Mouse (Mus musculus): ENCODE results near the gene Tcea3. TPM values are rescaled to one million over a fixed set of nuclear protein-coding genes. Genes with fewer than 3 reads are reported as not detected.

The Tcea3 gene
- total and polyA plus RNA-seq, 2 experiments from 2014 or later, result 0.48 to 1.9 TPM

GRCm38 (mm10) chr4:136311042-136311999 is 63.8 kb downstream of the Tcea3 start:
- Histone ChIP-seq H3K4me3 (ENCODE audit: low read depth, low read length) (peak overlapping the region; percentile 97), H3K9me3 (ENCODE audit: low read length) (no peaks in the 10 kb centered on the region), H3K4me2 (ENCODE audit: low read depth) (peak overlapping the region; percentile 80), H3K36me3 (ENCODE audit: insufficient read depth) (0 out of 2 replicates have a peak, but pooled peaks cover 2% of the 10 kb centered on the region), H3K9ac (peak overlapping the region; percentile 96), H3K27me3 (ENCODE audit: insufficient read depth, low read length) (no peaks in the 10 kb centered on the region), H3K27ac (ENCODE audit: low read depth, low read length) (peak overlapping the region; percentile 97), H3K4me1 (ENCODE audit: insufficient read depth) (peaks cover 18% of the 10 kb centered on the region)
- DNase-seq (peak; percentile 27), ATAC-seq (peak; percentile 41; the same call in 1 of the 2 replicates)
- WGBS, result under 1% methylated on average over 76 of the region's 81 CpGs
- TF ChIP-seq CTCF (IDR thresholded peaks at IDR 0.05; ENCODE audit: low read depth), result no peak

- peak overlapping the region; percentile 80 for H3K4me2 ChIP-seq (ENCODE audit: low read depth)
- 9% methylated on average over 4 of the region's 4 CpGs for WGBS
- H3K4me1 ChIP-seq (ENCODE audit: insufficient read depth), result peaks cover 18% of the 10 kb centered on the region
- H3K36me3 ChIP-seq (ENCODE audit: insufficient read depth), result 0 out of 2 replicates have a peak, but pooled peaks cover 2% of the 10 kb centered on the region
- DNase-seq, result no peak
- H3K4me3 ChIP-seq (ENCODE audit: low read depth, low read length), result peak overlapping the region; percentile 97
- H3K27me3 ChIP-seq (ENCODE audit: insufficient read depth, low read length), result no peaks in the 10 kb centered on the region
- TF ChIP-seq CTCF (IDR thresholded peaks at IDR 0.05; ENCODE audit: low read depth), result no peak
- H3K9me3 ChIP-seq (ENCODE audit: low read length), result no peaks in the 10 kb centered on the region
- no peak overlapping the region for H3K9ac ChIP-seq
- no peak overlapping the region for H3K27ac ChIP-seq (ENCODE audit: low read depth, low read length)
- ATAC-seq, result no peak
Observed at GRCm38 (mm10) chr4:136312616-136313015, 65.1 kb downstream of the Tcea3 start.

GRCm38 (mm10) chr4:136317667-136318066 is 70.1 kb downstream of the Tcea3 start:
- Histone ChIP-seq H3K4me1 (ENCODE audit: insufficient read depth) (peaks cover 14% of the 10 kb centered on the region), H3K4me3 (ENCODE audit: low read depth, low read length) (no peak overlapping the region), H3K27me3 (ENCODE audit: insufficient read depth, low read length) (no peaks in the 10 kb centered on the region), H3K9ac (no peak overlapping the region), H3K27ac (ENCODE audit: low read depth, low read length) (no peak overlapping the region), H3K36me3 (ENCODE audit: insufficient read depth) (peaks cover 40% of the 10 kb centered on the region), H3K4me2 (ENCODE audit: low read depth) (no peak overlapping the region), H3K9me3 (ENCODE audit: low read length) (no peaks in the 10 kb centered on the region)
- no peak for TF ChIP-seq CTCF (IDR thresholded peaks at IDR 0.05; ENCODE audit: low read depth)
- no peak for DNase-seq
- no peak for ATAC-seq
- 59% methylated on average over 4 of the region's 4 CpGs for WGBS

- WGBS, result 85% methylated on average over 4 of the region's 4 CpGs
- ATAC-seq (no peak), DNase-seq (no peak)
Observed at GRCm38 (mm10) chr4:136320016-136320415, 72.5 kb downstream of the Tcea3 start.

GRCm38 (mm10) chr4:136324226-136324625 is 76.7 kb downstream of the Tcea3 start:
- H3K9ac ChIP-seq, result no peak overlapping the region
- DNase-seq, result no peak

More at GRCm38 (mm10) chr4:136320016-136320415, 72.5 kb downstream of the Tcea3 start:
- Histone ChIP-seq H3K27ac (ENCODE audit: low read depth, low read length) (no peak overlapping the region), H3K4me2 (ENCODE audit: low read depth) (no peak overlapping the region), H3K36me3 (ENCODE audit: insufficient read depth) (peaks cover 48% of the 10 kb centered on the region), H3K4me1 (ENCODE audit: insufficient read depth) (peaks cover 2% of the 10 kb centered on the region; the same call in 1 of the 2 replicates), H3K27me3 (ENCODE audit: insufficient read depth, low read length) (no peaks in the 10 kb centered on the region), H3K4me3 (ENCODE audit: low read depth, low read length) (no peak overlapping the region), H3K9me3 (ENCODE audit: low read length) (no peaks in the 10 kb centered on the region), H3K9ac (no peak overlapping the region)
- no peak for TF ChIP-seq CTCF (IDR thresholded peaks at IDR 0.05; ENCODE audit: low read depth)

More at GRCm38 (mm10) chr4:136324226-136324625, 76.7 kb downstream of the Tcea3 start:
- ATAC-seq, result no peak
- Histone ChIP-seq H3K36me3 (ENCODE audit: insufficient read depth) (peaks cover 48% of the 10 kb centered on the region), H3K9me3 (ENCODE audit: low read length) (no peaks in the 10 kb centered on the region), H3K4me2 (ENCODE audit: low read depth) (no peak overlapping the region), H3K4me1 (ENCODE audit: insufficient read depth) (no peaks in the 10 kb centered on the region), H3K27ac (ENCODE audit: low read depth, low read length) (no peak overlapping the region), H3K27me3 (ENCODE audit: insufficient read depth, low read length) (no peaks in the 10 kb centered on the region), H3K4me3 (ENCODE audit: low read depth, low read length) (no peak overlapping the region)
- TF ChIP-seq CTCF (IDR thresholded peaks at IDR 0.05; ENCODE audit: low read depth), result peak; percentile 32
- WGBS, result 54% methylated on average over 2 of the region's 2 CpGs

Other genes starting within 250 kb of the Tcea3 start
- gene Eloa, start 226.0 kb upstream of the Tcea3 start, total RNA-seq (2014; rRNA removed), result 32.2 and 36.7 TPM in 2 replicates
- 17.2 and 21.3 TPM in 2 replicates for gene Eloa, start 226.0 kb upstream of the Tcea3 start, polyA plus RNA-seq (2015; fragmentation: Nextera tagmentation; extraction: Ambion mirVana)
- gene Rpl11, start 194.3 kb upstream of the Tcea3 start, total RNA-seq (2014; rRNA removed), result 872 and 1,141 TPM in 2 replicates
- 313 and 396 TPM in 2 replicates for gene Rpl11, start 194.3 kb upstream of the Tcea3 start, polyA plus RNA-seq (2015; fragmentation: Nextera tagmentation; extraction: Ambion mirVana)
- 134 and 153 TPM in 2 replicates for gene Id3, start 104.2 kb upstream of the Tcea3 start, total RNA-seq (2014; rRNA removed)
- 177 and 185 TPM in 2 replicates for gene Id3, start 104.2 kb upstream of the Tcea3 start, polyA plus RNA-seq (2015; fragmentation: Nextera tagmentation; extraction: Ambion mirVana)
- 0.85 and 1.2 TPM in 2 replicates for gene E2f2, start 75.3 kb upstream of the Tcea3 start, total RNA-seq (2014; rRNA removed)
- gene E2f2, start 75.3 kb upstream of the Tcea3 start, polyA plus RNA-seq (2015; fragmentation: Nextera tagmentation; extraction: Ambion mirVana), result 0.84 and 1.4 TPM in 2 replicates
- 3.5 and 3.8 TPM in 2 replicates for gene Asap3, start 41.4 kb upstream of the Tcea3 start, total RNA-seq (2014; rRNA removed)
- gene Asap3, start 41.4 kb upstream of the Tcea3 start, polyA plus RNA-seq (2015; fragmentation: Nextera tagmentation; extraction: Ambion mirVana), result 2.0 and 2.5 TPM in 2 replicates
- 72.6 and 73.1 TPM in 2 replicates for gene Zfp46, start 37.0 kb downstream of the Tcea3 start, total RNA-seq (2014; rRNA removed)
- gene Zfp46, start 37.0 kb downstream of the Tcea3 start, polyA plus RNA-seq (2015; fragmentation: Nextera tagmentation; extraction: Ambion mirVana), result 23.6 and 31.0 TPM in 2 replicates
- gene Hnrnpr, start 63.2 kb downstream of the Tcea3 start, total RNA-seq (2014; rRNA removed), result 162 and 169 TPM in 2 replicates
- gene Hnrnpr, start 63.2 kb downstream of the Tcea3 start, polyA plus RNA-seq (2015; fragmentation: Nextera tagmentation; extraction: Ambion mirVana), result 175 and 214 TPM in 2 replicates
- 2.0 and 2.4 TPM in 2 replicates for gene Htr1d, start 175.8 kb downstream of the Tcea3 start, total RNA-seq (2014; rRNA removed)
- gene Htr1d, start 175.8 kb downstream of the Tcea3 start, polyA plus RNA-seq (2015; fragmentation: Nextera tagmentation; extraction: Ambion mirVana), result 2.4 and 3.1 TPM in 2 replicates
- 0.23 and 0.29 TPM in 2 replicates for gene 6030445D17Rik, start 214.5 kb downstream of the Tcea3 start, total RNA-seq (2014; rRNA removed)
- gene 6030445D17Rik, start 214.5 kb downstream of the Tcea3 start, polyA plus RNA-seq (2015; fragmentation: Nextera tagmentation; extraction: Ambion mirVana), result 0.10 and 0.23 TPM in 2 replicates
- 11.6 and 20.8 TPM in 2 replicates for gene Luzp1, start 222.0 kb downstream of the Tcea3 start, total RNA-seq (2014; rRNA removed)
- gene Luzp1, start 222.0 kb downstream of the Tcea3 start, polyA plus RNA-seq (2015; fragmentation: Nextera tagmentation; extraction: Ambion mirVana), result 34.8 and 50.0 TPM in 2 replicates